Mouse (Mus musculus): ENCODE measurements at regions not wholly inside any gene's neighbourhood (a gene's known extent, or its start where the extent isn't known, plus 50 kb on each side); places are given as distances from the start of the nearest gene placed in this dataset.

GRCm38 (mm10) chr16:39650616-39651015 lies 333.5 kb upstream of the Lsamp start:
- no peaks in the 10 kb centered on the region for H3K9me3 ChIP-seq
- H3K9ac ChIP-seq = no peak overlapping the region
- no peaks in the 10 kb centered on the region for H3K36me3 ChIP-seq
- H3K4me1 ChIP-seq (replicated peaks) = no peaks in the 10 kb centered on the region
- H3K4me3 ChIP-seq = no peak overlapping the region
- H3K4me2 ChIP-seq = no peak overlapping the region
- WGBS = 86% methylated on average over 5 of the region's 5 CpGs
- no peak overlapping the region for H3K27ac ChIP-seq (replicated peaks)
- H3K27me3 ChIP-seq = no peaks in the 10 kb centered on the region
- ATAC-seq (ENCODE audit: low read depth) = no peak

- WGBS = 86% methylated on average over 1 of the region's 1 CpGs
Measured at GRCm38 (mm10) chr16:39667905-39668304, 316.3 kb upstream of the Lsamp start.

DNA sequence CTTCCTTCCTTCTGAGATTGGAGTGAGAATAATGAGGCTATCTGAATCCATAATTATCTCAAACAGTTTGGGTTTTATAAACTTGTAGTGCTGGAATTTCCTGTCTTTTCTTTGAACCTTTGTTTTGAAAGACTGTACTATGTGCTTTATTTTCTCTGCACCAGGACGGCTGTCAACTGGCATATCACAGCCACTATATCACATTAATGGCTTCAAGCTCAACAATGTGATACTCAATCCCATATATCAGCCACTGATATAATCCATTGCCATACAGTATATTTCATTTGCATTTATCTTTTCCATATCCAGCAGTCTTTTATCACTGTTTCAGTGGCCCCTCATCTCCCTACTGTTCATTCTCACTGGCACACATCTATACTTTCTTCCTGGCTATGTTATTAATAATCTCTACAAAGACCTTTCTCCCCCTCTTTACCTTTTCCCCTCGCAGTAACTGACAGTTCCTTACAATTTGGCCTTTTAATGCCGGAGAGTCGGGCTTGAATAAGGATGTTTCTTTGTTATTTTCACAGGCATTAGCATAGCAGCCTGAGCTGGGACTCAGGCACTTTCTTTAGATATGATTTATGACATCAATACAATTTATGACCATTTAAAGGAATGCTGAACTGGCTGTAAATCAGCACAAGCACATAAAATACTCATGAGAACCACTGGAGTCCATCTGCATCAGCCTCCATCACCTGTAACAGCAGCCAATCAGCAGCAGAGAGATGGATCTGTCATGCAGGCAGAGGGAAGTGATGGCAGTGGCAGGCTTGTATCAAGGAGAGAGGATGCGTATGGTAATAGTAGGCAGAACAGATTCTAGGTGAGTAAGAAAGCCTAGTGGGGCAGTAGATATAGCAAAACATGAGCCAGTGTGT lies 311.8 kb upstream of the Lsamp start:
- Histone ChIP-seq H3K9ac (no peak overlapping the region), H3K4me2 (no peak overlapping the region), H3K9me3 (no peaks in the 10 kb centered on the region), H3K4me3 (no peak overlapping the region), H3K27me3 (no peaks in the 10 kb centered on the region), H3K27ac (replicated peaks) (peak overlapping the region; percentile 35; the same call in 1 of the 2 replicates), H3K4me1 (replicated peaks) (no peaks in the 10 kb centered on the region), H3K36me3 (no peaks in the 10 kb centered on the region)
- ATAC-seq (ENCODE audit: low read depth) = peak; percentile 71; the same call in 1 of the 2 replicates
- WGBS = 43% methylated on average over 5 of the region's 5 CpGs

More at GRCm38 (mm10) chr16:39667905-39668304, 316.3 kb upstream of the Lsamp start:
- Histone ChIP-seq H3K4me2 (no peak overlapping the region), H3K27ac (replicated peaks) (no peak overlapping the region), H3K9ac (no peak overlapping the region), H3K9me3 (no peaks in the 10 kb centered on the region), H3K4me1 (replicated peaks) (no peaks in the 10 kb centered on the region), H3K27me3 (no peaks in the 10 kb centered on the region), H3K36me3 (no peaks in the 10 kb centered on the region), H3K4me3 (no peak overlapping the region)
- no peak for ATAC-seq (ENCODE audit: low read depth)

- Histone ChIP-seq H3K9me3 (no peaks in the 10 kb centered on the region), H3K4me3 (no peak overlapping the region), H3K4me1 (replicated peaks) (no peaks in the 10 kb centered on the region), H3K4me2 (no peak overlapping the region), H3K36me3 (no peaks in the 10 kb centered on the region), H3K27ac (replicated peaks) (no peak overlapping the region), H3K9ac (no peak overlapping the region), H3K27me3 (no peaks in the 10 kb centered on the region)
- no peak for ATAC-seq (ENCODE audit: low read depth)
- 70% methylated on average over 3 of the region's 3 CpGs for WGBS
Measured at GRCm38 (mm10) chr16:39675775-39676174, 308.4 kb upstream of the Lsamp start.

GRCm38 (mm10) chr16:39678285-39678684 lies 305.9 kb upstream of the Lsamp start:
- no peaks in the 10 kb centered on the region for H3K27me3 ChIP-seq
- no peaks in the 10 kb centered on the region for H3K9me3 ChIP-seq
- no peak overlapping the region for H3K27ac ChIP-seq (replicated peaks)
- H3K4me2 ChIP-seq = no peak overlapping the region
- no peak overlapping the region for H3K4me3 ChIP-seq
- H3K36me3 ChIP-seq = no peaks in the 10 kb centered on the region
- no peak for ATAC-seq (ENCODE audit: low read depth)
- H3K9ac ChIP-seq = no peak overlapping the region
- no peaks in the 10 kb centered on the region for H3K4me1 ChIP-seq (replicated peaks)
- 83% methylated on average over 4 of the region's 4 CpGs for WGBS

DNA sequence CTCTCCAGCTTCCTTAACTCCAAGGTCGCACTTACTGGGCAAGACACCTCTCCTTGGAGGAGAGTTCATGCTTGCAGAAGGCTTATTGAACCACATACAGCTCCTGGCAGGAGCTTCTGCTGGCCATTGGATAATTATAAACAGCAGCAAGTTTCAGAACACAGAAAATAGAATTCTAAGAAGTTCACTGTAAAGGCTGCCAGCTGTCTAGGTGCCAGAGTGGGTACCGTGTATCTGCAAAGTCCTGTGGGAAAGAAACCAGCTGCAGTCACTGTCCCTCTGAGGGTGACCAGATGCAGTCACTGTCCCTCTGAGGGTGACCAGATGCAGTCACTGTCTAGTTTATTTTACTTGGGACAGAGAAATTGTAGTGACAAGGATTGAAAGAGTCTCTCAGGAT lies 291.1 kb upstream of the Lsamp start:
- WGBS = 72% methylated on average over 2 of the region's 2 CpGs
- H3K27me3 ChIP-seq = no peaks in the 10 kb centered on the region
- no peaks in the 10 kb centered on the region for H3K9me3 ChIP-seq
- no peaks in the 10 kb centered on the region for H3K36me3 ChIP-seq
- no peak overlapping the region for H3K9ac ChIP-seq
- H3K4me3 ChIP-seq = no peak overlapping the region
- no peak overlapping the region for H3K4me2 ChIP-seq
- ATAC-seq (ENCODE audit: low read depth) = no peak
- 0 out of 2 replicates have a peak, but pooled peaks cover 4% of the 10 kb centered on the region for H3K4me1 ChIP-seq (replicated peaks)
- H3K27ac ChIP-seq (replicated peaks) = no peak overlapping the region

DNA sequence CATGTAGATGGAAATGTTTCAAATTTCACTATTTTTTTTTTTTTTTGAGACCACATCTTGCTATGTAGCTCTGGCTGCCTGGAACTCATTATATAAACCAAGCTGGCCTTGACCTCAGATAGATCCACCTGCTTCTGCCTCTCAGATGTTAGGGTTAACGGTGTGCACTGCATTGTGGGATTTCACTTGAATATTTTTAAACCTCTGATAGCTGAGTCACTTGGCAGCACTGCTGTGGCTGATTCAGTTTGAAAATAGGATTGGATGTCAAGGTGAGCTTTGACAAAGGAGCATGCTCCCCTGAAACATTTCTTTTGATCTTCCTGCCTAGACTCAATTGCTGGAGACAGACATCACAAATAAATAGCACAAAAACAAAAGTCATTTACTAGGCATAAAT lies 288.3 kb upstream of the Lsamp start:
- H3K9me3 ChIP-seq = no peaks in the 10 kb centered on the region
- 0 out of 2 replicates have a peak, but pooled peaks cover 4% of the 10 kb centered on the region for H3K4me1 ChIP-seq (replicated peaks)
- no peak overlapping the region for H3K4me2 ChIP-seq
- H3K36me3 ChIP-seq = no peaks in the 10 kb centered on the region
- no peak for ATAC-seq (ENCODE audit: low read depth)
- H3K27me3 ChIP-seq = no peaks in the 10 kb centered on the region
- WGBS = 94% methylated on average over 1 of the region's 1 CpGs
- H3K4me3 ChIP-seq = no peak overlapping the region
- no peak overlapping the region for H3K27ac ChIP-seq (replicated peaks)
- H3K9ac ChIP-seq = no peak overlapping the region

- no peak overlapping the region for H3K4me2 ChIP-seq
- WGBS = 81% methylated on average over 1 of the region's 1 CpGs
- H3K36me3 ChIP-seq = no peaks in the 10 kb centered on the region
- H3K27ac ChIP-seq (replicated peaks) = no peak overlapping the region
- H3K4me1 ChIP-seq (replicated peaks) = 0 out of 2 replicates have a peak, but pooled peaks cover 4% of the 10 kb centered on the region
- H3K4me3 ChIP-seq = no peak overlapping the region
- no peaks in the 10 kb centered on the region for H3K27me3 ChIP-seq
- no peak overlapping the region for H3K9ac ChIP-seq
- ATAC-seq (ENCODE audit: low read depth) = no peak
- no peaks in the 10 kb centered on the region for H3K9me3 ChIP-seq
Measured at GRCm38 (mm10) chr16:39699201-39699600, 285.0 kb upstream of the Lsamp start.

DNA sequence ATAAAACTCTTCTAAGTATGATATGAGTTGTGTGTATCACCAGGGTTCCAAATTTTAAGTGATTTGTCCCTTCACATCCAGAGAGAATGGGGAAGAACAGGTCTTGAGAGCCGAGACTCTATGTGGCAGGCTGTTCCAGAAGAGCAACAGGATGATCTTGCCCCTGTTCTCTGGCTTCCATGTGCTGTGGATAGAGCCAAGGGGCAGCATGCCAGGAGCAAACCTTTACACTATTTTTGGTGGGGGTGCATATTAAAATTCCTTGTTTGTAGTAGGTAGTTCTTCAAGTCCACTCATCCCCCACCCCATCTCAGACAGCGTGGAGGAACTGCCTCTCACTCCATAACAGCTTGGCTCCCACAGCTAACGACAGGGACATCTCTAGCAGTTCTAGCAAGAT lies 278.0 kb upstream of the Lsamp start:
- no peak overlapping the region for H3K9ac ChIP-seq
- H3K9me3 ChIP-seq = no peaks in the 10 kb centered on the region
- H3K36me3 ChIP-seq = no peaks in the 10 kb centered on the region
- no peak overlapping the region for H3K4me2 ChIP-seq
- no peak overlapping the region for H3K4me3 ChIP-seq
- H3K27me3 ChIP-seq = no peaks in the 10 kb centered on the region
- WGBS = 74% methylated on average over 3 of the region's 3 CpGs
- no peak overlapping the region for H3K27ac ChIP-seq (replicated peaks)
- peaks cover 5% of the 10 kb centered on the region; the same call in 1 of the 2 replicates for H3K4me1 ChIP-seq (replicated peaks)
- ATAC-seq (ENCODE audit: low read depth) = no peak

DNA sequence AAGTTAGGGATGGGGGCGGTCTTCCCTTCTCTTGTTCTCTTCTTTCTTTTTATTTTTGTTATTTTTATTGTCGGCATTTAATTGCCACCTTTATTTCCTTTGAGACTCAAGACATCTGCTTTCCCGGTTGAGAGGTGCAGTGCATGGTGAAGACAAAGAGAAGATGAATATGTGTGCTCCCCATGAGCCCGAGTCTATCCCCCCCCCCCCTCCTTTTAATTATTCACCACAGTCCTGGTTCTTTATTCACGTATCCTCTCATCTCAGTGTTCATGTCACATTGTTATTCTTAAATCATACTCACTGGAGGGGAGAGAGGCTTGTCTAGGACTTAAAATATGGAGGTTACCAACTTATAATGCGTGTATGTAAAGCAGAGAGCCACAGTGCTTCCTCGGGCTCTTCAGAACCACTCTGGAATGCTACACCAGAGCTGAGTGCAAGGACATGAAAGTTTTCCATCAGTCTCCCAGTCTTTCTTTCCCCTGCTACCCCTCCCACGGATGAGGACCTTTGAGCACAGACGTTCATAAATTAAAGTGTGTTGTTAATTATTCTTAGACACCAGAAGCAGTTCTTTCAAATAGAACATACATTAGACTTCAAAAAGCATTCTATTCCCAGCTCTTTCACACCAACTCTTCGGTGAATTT lies 274.6 kb upstream of the Lsamp start:
- no peak overlapping the region for H3K4me3 ChIP-seq
- WGBS = 29% methylated on average over 10 of the region's 10 CpGs
- peaks cover 5% of the 10 kb centered on the region; the same call in 1 of the 2 replicates for H3K4me1 ChIP-seq (replicated peaks)
- no peaks in the 10 kb centered on the region for H3K27me3 ChIP-seq
- no peaks in the 10 kb centered on the region for H3K36me3 ChIP-seq
- ATAC-seq (ENCODE audit: low read depth) = no peak
- no peak overlapping the region for H3K4me2 ChIP-seq
- H3K27ac ChIP-seq (replicated peaks) = no peak overlapping the region
- H3K9me3 ChIP-seq = no peaks in the 10 kb centered on the region
- H3K9ac ChIP-seq = no peak overlapping the region

- no peak overlapping the region for H3K27ac ChIP-seq (replicated peaks)
- no peaks in the 10 kb centered on the region for H3K36me3 ChIP-seq
- no peak overlapping the region for H3K4me2 ChIP-seq
- H3K27me3 ChIP-seq = no peaks in the 10 kb centered on the region
- 86% methylated on average over 4 of the region's 4 CpGs for WGBS
- ATAC-seq (ENCODE audit: low read depth) = no peak
- no peaks in the 10 kb centered on the region for H3K4me1 ChIP-seq (replicated peaks)
- H3K9ac ChIP-seq = no peak overlapping the region
- H3K4me3 ChIP-seq = no peak overlapping the region
- no peaks in the 10 kb centered on the region for H3K9me3 ChIP-seq
Measured at GRCm38 (mm10) chr16:39727586-39727985, 256.6 kb upstream of the Lsamp start.

- Histone ChIP-seq H3K4me1 (replicated peaks) (0 out of 2 replicates have a peak, but pooled peaks cover 4% of the 10 kb centered on the region), H3K9ac (no peak overlapping the region), H3K36me3 (no peaks in the 10 kb centered on the region), H3K4me3 (no peak overlapping the region), H3K27me3 (no peaks in the 10 kb centered on the region), H3K27ac (replicated peaks) (no peak overlapping the region), H3K4me2 (no peak overlapping the region), H3K9me3 (no peaks in the 10 kb centered on the region)
- WGBS = 66% methylated on average over 5 of the region's 5 CpGs
- no peak for ATAC-seq (ENCODE audit: low read depth)
Measured at GRCm38 (mm10) chr16:39746041-39746736, 238.0 kb upstream of the Lsamp start.

All from neural tube, embryonic 13.5 days (tissue).